Mouse (Mus musculus) limb, embryonic 11.5 days (tissue): ENCODE data around the gene Hspa5. TPM values are rescaled to one million over a fixed set of nuclear protein-coding genes. Genes with fewer than 3 reads are reported as not detected.

Experiments used
- polyA plus RNA-seq: library from polyadenylated mRNA; unstranded; fragments of >200 nt; fragmentation: Nextera tagmentation; extraction: Ambion mirVana; gene quantifications from 2 replicates; pipeline ENCODE4 v1.2.1, GENCODE M21; 2014

The Hspa5 gene
- polyA plus RNA-seq, 1 experiment from 2014 or later = 886 TPM

Other genes starting within 250 kb of the Hspa5 start
- gene Gapvd1, start 16.7 kb upstream of the Hspa5 start, polyA plus RNA-seq = 93.2 and 102 TPM in 2 replicates
- 34.9 and 40.5 TPM in 2 replicates for gene Rabepk, start 27.9 kb downstream of the Hspa5 start, polyA plus RNA-seq
- gene Fbxw2, start 54.3 kb downstream of the Hspa5 start, polyA plus RNA-seq = 67.1 and 74.3 TPM in 2 replicates
- gene Gm34653, start 61.0 kb downstream of the Hspa5 start, polyA plus RNA-seq = not detected in 2 replicates
- not detected in 2 replicates for gene Cutal, start 102.4 kb downstream of the Hspa5 start, polyA plus RNA-seq
- 112 and 128 TPM in 2 replicates for gene Psmd5, start 103.0 kb downstream of the Hspa5 start, polyA plus RNA-seq
- 0.28 and 0.32 TPM in 2 replicates for gene Phf19, start 142.1 kb downstream of the Hspa5 start, polyA plus RNA-seq
- 0.15 and 0.24 TPM in 2 replicates for gene Traf1, start 189.8 kb downstream of the Hspa5 start, polyA plus RNA-seq